Mouse (Mus musculus): ENCODE results near the gene Tmem253.

- TF ChIP-seq CTCF (IDR thresholded peaks at IDR 0.05; ENCODE audit: low read depth) = no peak
- no peak for TF ChIP-seq EP300 (IDR thresholded peaks at IDR 0.05; ENCODE audit: low read depth)
Observed at GRCm38 (mm10) chr14:52066135-52066534, 50.7 kb downstream of the Tmem253 start.

Measured in liver, postnatal 0 days (tissue).